Mouse (Mus musculus): ENCODE measurements at regions not wholly inside any gene's neighbourhood (a gene's known extent, or its start where the extent isn't known, plus 50 kb on each side); places are given as distances from the start of the nearest gene placed in this dataset.

DNA sequence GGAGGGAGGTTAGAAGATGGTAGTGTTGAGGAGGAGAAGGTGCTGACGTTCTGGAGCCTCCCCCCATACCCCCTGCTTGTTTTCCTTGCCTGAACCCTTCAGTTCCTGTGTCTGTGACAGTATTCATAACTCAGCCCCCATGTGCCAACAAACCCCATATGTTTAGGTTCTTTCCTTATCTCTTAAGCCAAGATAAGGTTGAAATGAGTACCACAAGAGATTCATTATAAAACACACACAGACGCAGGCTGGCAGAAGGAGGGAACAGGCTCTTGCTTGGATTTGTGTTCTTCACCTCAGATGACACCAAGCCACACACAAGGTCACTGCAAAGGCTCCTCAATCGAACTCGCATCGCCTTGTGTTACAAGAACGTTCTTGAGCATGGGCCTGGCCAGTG is 162.9 kb upstream of the Arid2 start:
- no peak for DNase-seq (ENCODE audit: extremely low spot score)

DNA sequence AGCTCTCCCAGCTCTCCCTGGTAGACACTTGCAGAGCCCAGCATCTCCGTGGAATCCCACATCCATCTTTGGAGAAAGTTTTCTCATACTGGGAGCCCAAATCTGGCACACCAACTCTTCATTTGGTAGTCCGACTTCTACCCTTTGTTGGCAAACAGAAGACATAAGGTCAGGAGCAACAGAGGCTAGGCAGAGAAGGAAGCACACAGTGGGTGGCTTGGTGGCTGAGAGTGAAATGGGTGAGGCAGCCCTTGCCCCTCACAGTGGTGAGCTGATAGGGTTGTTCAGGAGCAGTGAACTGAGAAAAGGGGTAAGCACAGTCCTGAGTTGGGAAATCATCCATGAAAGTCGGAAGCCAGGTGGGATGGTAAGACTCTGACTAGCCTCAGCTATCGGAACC is 157.6 kb upstream of the Arid2 start:
- no peak for DNase-seq (ENCODE audit: extremely low spot score)

DNA sequence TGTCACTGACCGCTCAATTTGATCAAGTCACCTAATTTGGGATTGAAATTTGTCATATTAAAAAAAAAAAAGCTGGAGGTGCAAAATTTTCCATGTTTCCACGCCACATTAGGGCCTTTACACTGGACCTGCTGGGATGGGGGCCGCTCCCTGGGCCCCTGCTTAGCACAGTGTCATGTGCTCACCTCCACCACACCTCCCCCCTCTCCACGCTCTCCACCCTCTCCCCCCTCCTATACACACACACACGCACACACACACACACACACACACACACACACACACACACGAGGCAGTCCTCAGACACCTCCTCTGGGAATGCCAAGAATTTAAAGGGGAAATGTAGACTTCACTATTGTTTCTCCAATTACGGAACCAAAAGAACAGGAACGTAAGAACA is 156.8 kb upstream of the Arid2 start:
- DNase-seq (ENCODE audit: extremely low spot score) = no peak

DNA sequence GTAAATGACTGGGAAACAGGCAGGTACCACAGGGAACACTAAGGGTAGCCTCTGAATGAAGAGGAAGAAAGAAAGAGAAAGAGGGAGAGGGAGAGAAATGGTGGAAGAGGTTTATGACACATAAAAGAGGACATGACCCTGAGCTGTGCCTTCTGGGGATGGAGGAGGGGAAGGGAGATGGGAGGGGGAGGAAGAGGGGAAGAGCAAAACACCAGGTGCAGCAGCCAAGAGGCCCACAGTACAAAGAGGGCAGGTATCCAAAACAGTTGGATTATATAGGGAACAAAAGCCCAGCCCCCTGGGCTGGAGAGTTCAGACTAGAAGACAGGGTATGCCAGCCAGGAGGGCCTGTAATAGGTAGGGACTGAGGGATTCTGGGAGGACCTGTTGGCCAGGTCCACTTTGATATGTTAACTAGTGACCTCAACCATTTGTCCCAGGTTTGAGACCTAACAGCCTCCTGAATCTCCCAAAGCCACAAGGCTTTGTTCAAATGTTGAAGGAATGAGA is 155.7 kb upstream of the Arid2 start:
- DNase-seq (ENCODE audit: extremely low spot score) = no peak

DNA sequence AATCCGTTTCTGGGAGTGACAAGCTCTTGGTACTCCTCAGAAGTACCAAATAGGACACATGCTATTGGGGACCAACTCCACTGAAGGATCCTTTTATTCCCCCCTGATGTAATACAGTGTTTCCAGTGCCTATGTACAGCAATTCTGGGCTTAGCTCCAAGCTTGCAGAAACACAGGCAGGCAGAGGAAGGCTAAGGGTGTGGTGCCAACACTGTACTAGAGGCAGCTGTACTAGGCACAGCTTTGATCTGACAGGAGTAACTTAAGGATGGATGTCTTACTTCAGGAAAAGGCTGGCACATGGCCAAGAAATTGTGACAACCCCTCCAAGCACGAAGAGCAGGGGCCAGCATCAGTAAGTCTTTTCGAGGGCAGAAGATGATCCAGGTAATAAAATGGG is 154.7 kb upstream of the Arid2 start:
- no peak for DNase-seq (ENCODE audit: extremely low spot score)

DNA sequence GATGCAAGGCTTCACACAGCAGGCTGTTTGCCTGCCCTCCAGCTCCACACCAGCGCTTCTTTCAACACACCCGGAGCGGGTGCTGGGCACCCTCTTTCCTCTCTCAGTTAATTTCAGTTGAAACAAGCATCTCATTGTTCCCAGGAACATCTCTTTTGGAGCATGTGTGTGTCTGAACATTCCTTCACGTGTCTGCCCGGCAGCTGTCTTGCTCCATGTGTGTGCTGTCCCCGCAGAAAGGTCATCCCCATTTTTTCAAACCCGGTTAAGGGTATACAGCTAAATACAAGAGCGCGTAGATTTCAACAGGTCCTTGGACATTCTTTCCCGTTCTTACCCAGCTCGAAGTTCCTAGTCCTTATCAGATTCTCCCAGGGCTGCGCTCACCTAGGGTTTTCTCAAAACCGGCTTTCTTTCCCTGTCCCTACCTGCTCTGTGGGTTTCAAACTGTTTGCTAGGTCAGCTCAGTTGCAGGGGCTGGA is 152.0 kb upstream of the Arid2 start:
- peak; percentile 48 for DNase-seq (ENCODE audit: extremely low spot score)

DNA sequence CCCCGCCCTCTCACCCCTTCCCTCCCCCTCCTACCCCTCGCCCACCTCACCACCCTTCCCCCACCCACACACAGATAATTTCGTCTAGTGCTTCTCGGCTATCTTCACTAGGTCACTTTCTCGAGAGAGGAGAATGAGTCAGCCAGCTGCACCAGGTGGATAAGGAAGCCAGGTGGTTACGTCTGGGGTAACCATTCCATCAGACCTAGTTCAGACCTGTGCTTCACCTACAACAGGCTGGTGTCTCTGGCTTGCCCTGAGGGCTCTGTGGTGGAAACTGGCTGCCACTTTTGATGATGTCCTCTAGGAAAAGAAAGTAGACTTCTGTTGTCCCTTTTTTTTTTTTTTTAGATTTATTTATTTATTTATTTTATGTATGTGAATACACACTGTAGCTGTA is 151.5 kb upstream of the Arid2 start:
- peak; percentile 21 for DNase-seq (ENCODE audit: extremely low spot score)

DNA sequence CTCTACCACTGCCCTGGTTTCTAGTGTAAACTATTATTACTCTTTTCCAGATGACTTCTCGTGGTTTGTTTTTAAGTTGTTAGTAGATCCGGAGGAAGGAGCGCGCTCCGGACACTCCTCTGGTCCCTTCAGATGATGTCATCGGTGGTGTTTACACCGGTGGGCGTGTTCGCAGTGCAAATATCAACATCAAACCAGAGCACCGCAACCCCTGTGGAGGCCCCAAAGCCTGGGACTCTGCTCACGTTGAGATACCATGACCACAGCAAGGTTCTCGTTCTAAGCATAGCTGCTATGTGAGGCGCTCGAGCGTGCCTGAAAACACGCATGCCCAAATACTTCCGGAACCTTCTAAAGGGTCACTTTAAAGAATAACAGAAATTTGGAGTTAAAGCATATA is 149.8 kb upstream of the Arid2 start:
- DNase-seq (ENCODE audit: extremely low spot score) = no peak

DNA sequence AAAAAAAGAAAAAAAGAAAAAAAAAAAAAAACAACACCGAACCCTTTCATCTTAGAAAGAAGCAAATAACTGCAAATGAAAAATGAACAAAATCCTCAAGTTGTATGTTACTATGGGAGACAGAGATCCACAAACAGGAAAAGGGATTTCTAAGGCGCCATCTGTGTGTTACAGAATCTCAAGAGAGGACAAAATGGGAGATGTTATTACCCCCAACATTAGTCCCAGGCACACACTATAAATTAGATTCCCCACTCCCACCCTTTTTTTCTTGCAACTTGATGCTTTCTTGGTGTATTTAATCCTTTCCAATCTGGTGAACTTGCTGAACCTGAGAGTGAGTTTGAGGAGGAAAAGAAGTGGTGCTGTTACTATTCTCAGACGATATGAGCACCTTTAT is 149.4 kb upstream of the Arid2 start:
- DNase-seq (ENCODE audit: extremely low spot score) = no peak

DNA sequence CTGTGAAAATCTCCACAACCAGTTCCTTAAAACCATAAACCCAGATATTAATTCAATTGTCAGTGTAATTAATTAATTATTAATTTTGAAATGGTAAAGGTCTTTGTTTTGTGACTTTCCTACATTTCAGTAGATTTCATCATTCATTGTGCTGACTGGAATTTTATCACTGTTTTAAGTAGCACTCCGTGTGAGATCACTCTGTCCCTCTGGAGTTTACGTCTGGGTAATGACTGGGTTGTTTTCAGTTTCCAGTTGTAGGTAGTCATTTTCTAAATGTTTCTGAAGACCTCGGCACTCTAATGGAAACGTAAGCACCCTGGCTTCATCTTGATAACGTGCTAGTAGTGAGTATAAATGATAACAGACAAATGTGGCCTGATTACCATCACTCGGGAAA is 133.8 kb upstream of the Arid2 start:
- DNase-seq (ENCODE audit: extremely low spot score) = no peak

DNA sequence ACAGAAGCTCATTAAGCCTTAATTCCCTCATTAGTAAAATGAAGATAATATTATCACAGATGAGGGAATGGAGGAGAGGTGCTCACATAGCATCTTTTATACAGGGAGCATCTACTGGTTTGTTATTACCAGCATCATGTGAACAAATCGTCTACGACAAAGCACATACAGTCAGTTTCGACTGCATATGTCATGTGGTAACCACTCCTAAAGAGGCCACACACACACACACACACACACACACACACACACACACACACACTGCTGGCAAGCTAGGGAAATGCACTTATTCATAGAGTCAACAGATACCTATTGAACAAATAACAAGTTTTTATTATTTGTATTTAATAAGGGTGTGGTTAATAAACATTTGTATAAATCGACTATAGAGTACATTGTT is 129.0 kb upstream of the Arid2 start:
- no peak for DNase-seq (ENCODE audit: extremely low spot score)

DNA sequence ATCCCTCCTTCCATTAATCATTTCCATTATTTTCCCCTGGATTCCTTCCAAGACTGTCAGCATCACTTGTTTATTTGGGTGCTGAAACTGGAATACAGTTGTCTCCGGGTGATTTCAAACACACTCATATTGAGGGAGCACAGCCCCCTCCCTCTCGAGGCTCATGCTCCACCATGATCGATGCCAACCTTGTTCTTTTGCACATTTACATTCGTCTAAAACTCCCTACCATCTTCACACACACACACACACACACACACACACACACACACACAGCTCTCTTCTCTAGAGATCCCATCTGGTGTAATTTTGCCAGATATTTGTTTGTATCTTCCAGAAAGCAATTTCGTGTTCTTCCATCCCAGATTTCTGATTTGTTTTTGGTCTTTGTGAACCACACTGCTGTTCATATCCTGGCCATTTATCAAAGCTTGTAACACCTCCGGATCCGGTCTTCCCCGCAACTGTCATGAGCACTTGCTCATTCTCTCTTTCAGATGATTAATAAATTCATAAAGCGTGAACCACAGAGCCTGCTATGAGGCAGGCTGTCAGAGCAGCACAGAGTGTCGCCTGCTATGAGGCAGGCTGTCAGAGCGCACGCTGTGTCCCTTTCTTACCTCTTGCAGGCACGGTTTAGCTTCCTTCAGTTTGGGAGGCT is 122.4 kb upstream of the Arid2 start:
- DNase-seq (ENCODE audit: extremely low spot score) = no peak

DNA sequence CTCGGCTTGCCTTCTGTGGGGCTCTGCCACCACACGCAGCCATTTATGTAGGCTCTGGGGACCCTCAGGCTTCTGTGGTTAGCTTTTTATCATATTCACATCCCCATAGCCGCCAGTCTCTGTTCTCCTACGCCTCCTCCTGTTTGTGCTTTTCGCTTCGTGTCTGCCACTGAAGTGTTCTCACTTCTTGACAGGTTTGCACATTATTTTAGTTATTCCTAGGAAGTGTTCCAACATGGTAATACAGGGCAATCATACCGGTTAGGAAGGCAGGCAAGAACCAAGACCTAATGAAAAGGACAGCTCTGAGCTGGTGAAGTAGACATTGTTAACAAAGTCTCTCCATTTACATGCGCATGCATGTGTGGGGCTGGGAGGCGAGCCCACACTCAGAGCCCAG is 120.1 kb upstream of the Arid2 start:
- DNase-seq (ENCODE audit: extremely low spot score) = no peak

DNA sequence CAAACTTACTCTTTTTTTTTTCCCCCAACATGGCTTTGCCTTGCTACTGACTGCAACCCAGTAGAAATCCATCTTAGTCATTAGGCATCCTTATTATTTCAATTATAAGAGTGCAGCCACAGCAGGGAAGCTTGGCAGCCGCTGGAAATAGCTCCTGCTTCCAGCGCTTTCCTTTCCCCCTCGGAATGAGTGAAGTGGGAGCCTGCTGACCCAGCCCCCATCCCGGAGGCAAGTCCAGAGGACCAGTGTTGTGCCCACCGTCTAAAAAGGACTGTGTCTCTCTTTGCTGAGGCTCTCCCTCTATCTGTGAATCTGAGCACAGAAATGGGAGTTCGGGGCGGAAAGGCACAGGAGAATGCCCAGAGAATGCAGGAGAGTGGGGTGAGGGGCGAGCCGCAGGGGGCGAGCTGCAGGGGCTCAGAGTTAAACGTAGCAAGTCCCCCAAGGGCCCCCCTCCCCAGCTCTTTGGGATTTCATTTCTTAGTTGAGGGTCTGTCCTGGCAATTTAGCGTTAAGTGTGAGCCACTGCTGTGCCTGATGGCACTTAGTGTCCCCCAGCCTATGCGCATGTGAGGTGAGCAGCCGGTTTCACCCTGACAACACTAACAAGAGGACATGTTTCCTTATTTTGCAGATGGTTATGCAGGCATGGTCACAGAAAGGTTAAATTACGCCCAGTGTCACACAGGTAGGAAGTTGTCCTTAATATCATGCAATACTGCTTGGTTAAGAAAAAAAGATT is 117.4 kb upstream of the Arid2 start:
- no peak for DNase-seq (ENCODE audit: extremely low spot score)

DNA sequence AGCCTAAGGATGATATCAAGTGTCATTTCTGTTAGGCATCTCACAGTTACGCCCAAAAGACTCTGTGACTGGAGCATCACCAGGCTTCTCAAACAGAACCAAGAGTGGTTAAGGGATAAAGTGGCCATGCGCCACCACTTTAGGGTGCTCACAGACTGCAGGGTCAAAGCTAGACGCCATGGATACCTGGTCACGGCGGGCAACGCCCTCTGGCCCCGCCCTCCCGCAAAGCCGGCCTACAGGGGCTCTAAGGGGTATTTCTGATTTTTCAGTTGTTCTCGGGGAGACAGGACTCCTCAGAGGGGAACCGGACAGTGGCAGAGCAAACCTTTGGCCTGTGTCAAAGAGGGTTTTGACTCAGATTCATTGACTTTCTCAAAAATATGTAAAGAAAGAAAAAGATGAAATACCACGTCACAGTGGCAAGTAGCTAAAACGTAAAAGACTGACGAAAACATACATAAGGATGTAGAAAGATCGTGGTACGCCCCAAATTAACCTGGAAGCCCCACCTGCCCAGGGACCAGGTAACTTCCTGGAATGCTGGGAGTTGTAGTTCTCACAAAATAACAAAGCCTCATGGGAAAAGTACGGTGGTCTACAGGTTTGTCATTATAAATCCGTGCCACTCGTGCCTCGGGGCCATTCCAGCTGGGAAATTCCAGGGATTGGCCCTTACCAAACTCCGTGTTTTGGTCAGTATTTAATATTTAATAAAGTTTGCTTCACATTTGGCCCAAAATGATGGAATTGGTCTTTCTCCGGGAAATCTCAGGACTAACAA is 116.1 kb upstream of the Arid2 start:
- DNase-seq (ENCODE audit: extremely low spot score) = peak; percentile 24

DNA sequence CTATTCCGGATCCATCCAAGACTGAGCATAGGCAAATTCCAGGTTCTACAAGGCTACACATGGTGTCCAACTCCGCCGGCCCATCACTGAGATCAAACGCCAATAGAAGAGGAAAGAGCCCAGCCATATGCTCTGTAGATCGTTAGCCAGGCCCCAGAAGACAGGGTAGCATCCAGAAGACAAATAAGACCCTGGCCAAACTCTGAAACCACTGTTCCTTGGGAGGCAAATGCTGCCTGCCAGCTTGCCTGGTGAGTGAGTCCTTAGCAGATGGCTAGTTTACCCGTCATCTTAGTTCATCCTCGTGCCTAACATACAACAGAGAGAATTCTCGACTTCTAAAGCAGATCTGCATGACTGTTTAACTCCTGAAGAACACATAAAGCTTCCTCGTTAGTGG is 109.4 kb upstream of the Arid2 start:
- DNase-seq (ENCODE audit: extremely low spot score) = no peak

DNA sequence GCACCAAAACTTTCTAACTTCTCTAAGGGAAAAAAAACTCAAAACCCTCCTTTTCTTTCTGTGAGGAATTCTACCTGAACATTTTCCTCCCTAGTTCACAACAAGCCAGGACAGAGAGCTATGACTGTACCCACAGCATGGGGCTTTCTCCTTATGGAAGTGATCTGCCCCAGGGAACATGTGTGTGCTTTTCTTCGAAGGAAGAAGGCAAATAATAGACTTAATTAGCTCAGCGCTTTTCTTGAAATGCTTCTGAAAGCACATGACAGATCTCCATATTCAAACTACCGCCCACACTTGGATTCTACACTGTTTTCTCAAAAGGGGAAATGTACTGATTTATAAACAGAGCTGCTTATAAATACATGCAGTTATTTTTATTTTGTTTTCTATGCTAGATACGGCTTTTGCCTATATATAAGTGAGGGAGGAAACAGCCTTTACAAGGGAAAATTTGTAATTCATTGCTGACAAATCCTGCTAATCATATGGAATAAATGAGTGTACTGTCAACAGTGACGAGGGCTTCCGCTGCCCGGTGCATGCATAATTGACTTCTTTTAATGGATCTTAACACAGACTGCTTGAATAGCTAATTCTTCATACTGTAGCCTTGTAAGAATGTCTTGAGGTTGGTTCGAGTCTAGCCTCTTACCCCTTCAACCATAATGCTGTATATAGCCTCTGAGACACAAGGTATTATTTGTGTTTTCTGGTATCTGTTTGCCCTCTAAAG is 108.8 kb upstream of the Arid2 start:
- DNase-seq (ENCODE audit: extremely low spot score) = no peak

DNA sequence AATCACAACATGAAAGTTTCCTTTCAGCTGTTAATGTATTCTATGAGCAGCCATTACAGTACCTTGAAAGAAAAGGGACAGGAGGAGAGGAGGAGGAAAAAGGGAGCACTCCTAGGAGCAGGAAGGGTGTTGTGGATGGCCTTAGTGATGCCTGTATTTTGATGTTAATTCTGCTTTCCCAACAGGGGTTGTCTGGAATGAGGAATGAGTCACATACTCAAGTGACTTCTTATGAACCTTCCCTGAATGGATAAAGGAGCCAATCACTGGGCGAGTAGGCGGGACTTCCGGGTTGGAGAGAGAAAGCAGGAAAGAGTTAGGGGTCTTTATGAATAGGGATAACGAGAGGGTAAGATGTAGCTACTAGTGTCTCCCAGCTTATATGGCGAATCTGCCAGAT is 107.8 kb upstream of the Arid2 start:
- no peak for DNase-seq (ENCODE audit: extremely low spot score)

DNA sequence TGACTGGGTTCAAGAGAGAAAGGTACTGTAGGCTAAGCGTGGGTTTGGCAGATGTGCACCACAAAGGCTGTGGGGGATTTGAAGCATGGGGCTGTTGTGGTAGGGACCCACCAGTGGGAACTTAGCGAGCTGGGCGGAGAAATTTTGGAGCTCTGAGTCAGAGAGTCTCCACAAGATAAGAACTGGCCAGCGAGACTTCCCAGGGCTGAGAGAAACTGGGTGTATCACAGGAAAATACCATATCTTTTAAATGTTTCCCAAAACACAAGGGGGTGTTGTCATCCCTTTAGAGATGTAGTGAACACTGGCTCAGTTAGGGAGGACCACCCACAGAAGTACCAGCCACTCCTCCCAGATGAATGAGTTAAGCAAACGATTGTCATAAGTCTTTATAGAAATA is 107.3 kb upstream of the Arid2 start:
- DNase-seq (ENCODE audit: extremely low spot score) = no peak

DNA sequence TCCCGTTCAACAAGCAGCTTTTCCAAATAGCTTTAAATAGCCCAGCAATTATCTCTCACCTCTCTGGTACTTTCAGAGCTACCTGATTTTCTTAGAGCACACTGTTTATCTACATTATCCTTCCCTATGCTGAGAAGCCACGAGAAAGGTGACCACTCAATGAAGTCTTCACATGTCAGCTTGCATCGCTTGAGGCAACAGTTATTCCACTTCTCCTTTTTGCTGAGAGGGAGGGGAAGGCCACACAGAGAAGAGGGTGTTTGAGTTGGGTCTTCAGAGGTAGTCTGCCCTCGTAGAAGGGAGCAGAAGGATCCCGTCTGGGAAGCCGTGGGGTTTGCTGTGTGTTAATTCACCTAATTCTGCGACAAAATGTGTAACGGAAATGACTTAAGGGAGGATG is 106.3 kb upstream of the Arid2 start:
- no peak for DNase-seq (ENCODE audit: extremely low spot score)

DNA sequence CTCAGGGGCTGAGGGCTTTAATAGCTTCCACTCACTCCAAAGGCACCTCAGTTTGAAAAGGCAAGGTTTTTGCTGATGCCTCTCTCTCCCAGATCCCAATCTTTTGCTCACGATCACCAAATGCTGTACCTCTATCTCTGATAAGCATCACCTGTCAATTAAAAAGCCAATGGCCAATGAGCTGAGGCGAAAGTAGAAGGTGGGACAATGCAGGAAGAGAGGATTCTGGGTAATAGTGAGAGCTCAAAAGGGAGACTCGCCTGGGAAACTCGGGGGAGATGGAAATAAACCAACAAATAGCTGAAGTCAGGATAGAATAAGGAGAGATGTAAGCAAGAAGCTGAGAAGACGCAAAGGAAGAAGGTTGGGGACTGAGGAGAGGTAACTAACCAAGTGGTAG is 105.0 kb upstream of the Arid2 start:
- no peak for DNase-seq (ENCODE audit: extremely low spot score)

DNA sequence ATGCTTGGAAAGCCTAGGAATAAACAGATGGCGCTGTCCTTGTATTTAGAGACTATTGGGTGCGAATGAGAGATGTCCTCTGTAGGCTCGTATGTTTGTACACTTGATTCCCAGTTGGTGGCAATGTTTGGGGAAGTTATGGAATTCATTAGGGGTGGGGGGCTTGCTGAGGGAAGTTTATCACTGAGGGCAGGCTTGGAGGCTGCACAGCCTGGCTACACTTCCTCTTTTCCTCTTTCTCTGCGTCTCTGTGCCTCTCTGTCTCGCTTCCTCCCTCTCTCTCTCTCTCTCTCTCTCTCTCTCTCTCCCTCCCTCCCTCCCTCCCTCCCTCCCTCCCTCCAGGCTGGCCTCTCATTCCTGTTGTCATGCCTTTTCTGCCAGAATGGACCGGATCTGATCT is 104.2 kb upstream of the Arid2 start:
- DNase-seq (ENCODE audit: extremely low spot score) = no peak
